Mouse (Mus musculus) adrenal gland, adult (tissue): ENCODE data around the gene Slc37a1.

Experiments
- DNase-seq, 2 experiments: peaks; one replicate each; pipeline ENCODE4 v3.0.0; 2022 to 2023; ENCODE audit warnings: low spot score in 1 of 2; ENCODE audit not compliant: inconsistent age in 2 of 2

Slc37a1 gene

GRCm38 (mm10) chr17:31290311-31290710 lies 3.7 kb downstream of the Slc37a1 start:
- no peak for DNase-seq

- peak in 1 of 2 experiments; percentile 59 for DNase-seq
Observed at GRCm38 (mm10) chr17:31290859-31291258, 4.3 kb downstream of the Slc37a1 start.

GRCm38 (mm10) chr17:31294363-31295214 lies 8.0 kb downstream of the Slc37a1 start:
- DNase-seq: peak in 1 of 2 experiments; percentile 76

- peak; percentile 63 to 90 for DNase-seq
Observed at GRCm38 (mm10) chr17:31295215-31295891, 8.8 kb downstream of the Slc37a1 start.

- peak; percentile 92 to 96 for DNase-seq
Observed at GRCm38 (mm10) chr17:31295892-31296781, 9.5 kb downstream of the Slc37a1 start.

GRCm38 (mm10) chr17:31297521-31297939 lies 10.9 kb downstream of the Slc37a1 start:
- peak; percentile 86 to 95 for DNase-seq

GRCm38 (mm10) chr17:31298419-31299209 lies 12.0 kb downstream of the Slc37a1 start:
- DNase-seq: peak in 1 of 2 experiments; percentile 60

GRCm38 (mm10) chr17:31299981-31300380 lies 13.4 kb downstream of the Slc37a1 start:
- no peak for DNase-seq

GRCm38 (mm10) chr17:31300736-31301135 lies 14.1 kb downstream of the Slc37a1 start:
- no peak for DNase-seq

GRCm38 (mm10) chr17:31303401-31303800 lies 16.8 kb downstream of the Slc37a1 start:
- DNase-seq: no peak

GRCm38 (mm10) chr17:31304895-31305775 lies 18.5 kb downstream of the Slc37a1 start:
- peak; percentile 89 to 91 for DNase-seq

- no peak for DNase-seq
Observed at GRCm38 (mm10) chr17:31305776-31306120, 19.2 kb downstream of the Slc37a1 start.

- no peak for DNase-seq
Observed at GRCm38 (mm10) chr17:31307756-31308155, 21.2 kb downstream of the Slc37a1 start.

GRCm38 (mm10) chr17:31308291-31308816 lies 21.8 kb downstream of the Slc37a1 start:
- DNase-seq: no peak

- peak; percentile 67 to 82 for DNase-seq
Observed at GRCm38 (mm10) chr17:31309281-31309793, 22.7 kb downstream of the Slc37a1 start.

- peak in 1 of 2 experiments; percentile 12 for DNase-seq
Observed at GRCm38 (mm10) chr17:31311047-31311446, 24.5 kb downstream of the Slc37a1 start.

- peak in 1 of 2 experiments; percentile 9 for DNase-seq
Observed at GRCm38 (mm10) chr17:31312648-31313047, 26.1 kb downstream of the Slc37a1 start.

GRCm38 (mm10) chr17:31315046-31315792 lies 28.6 kb downstream of the Slc37a1 start:
- peak; percentile 30 to 69 for DNase-seq
